Mouse (Mus musculus) testis, postnatal 14 days (tissue): ENCODE measurements around the gene Egfr.

Experiments used
- DNase-seq: peaks from one replicate; pipeline ENCODE4 v3.0.0; 2021; ENCODE audit warnings: low spot score

Egfr gene

GRCm38 (mm10) chr11:16900653-16901416, 148.8 kb downstream of the Egfr start:
- no peak for DNase-seq

- DNase-seq = no peak
These were observed 152.5 kb downstream of the Egfr start for GRCm38 (mm10) chr11:16904302-16905011.

GRCm38 (mm10) chr11:16905012-16905332, 153.0 kb downstream of the Egfr start:
- no peak for DNase-seq

GRCm38 (mm10) chr11:16906530-16906929, 154.5 kb downstream of the Egfr start:
- no peak for DNase-seq

- no peak for DNase-seq
These were observed 155.6 kb downstream of the Egfr start for GRCm38 (mm10) chr11:16907517-16908129.

GRCm38 (mm10) chr11:16914756-16915155, 162.8 kb downstream of the Egfr start:
- DNase-seq = no peak

GRCm38 (mm10) chr11:16915850-16916249, 163.8 kb downstream of the Egfr start:
- no peak for DNase-seq

- no peak for DNase-seq
These were observed 165.5 kb downstream of the Egfr start for GRCm38 (mm10) chr11:16917512-16917911.

- no peak for DNase-seq
These were observed 180.2 kb downstream of the Egfr start for GRCm38 (mm10) chr11:16932159-16932558.

GRCm38 (mm10) chr11:16935577-16936236, 183.7 kb downstream of the Egfr start:
- no peak for DNase-seq

- no peak for DNase-seq
These were observed 189.2 kb downstream of the Egfr start for GRCm38 (mm10) chr11:16941103-16941793.

GRCm38 (mm10) chr11:16941973-16942452, 190.0 kb downstream of the Egfr start:
- no peak for DNase-seq

GRCm38 (mm10) chr11:16943016-16943415, 191.0 kb downstream of the Egfr start:
- no peak for DNase-seq

- DNase-seq = no peak
These were observed 196.8 kb downstream of the Egfr start for GRCm38 (mm10) chr11:16948756-16949155.

GRCm38 (mm10) chr11:16950226-16950975, 198.4 kb downstream of the Egfr start:
- DNase-seq = no peak

GRCm38 (mm10) chr11:16950976-16951760, 199.2 kb downstream of the Egfr start, which contains the start of gene Fbxo48:
Fbxo48 (plus strand) TSS chr11:16951375.
- DNase-seq = peak; percentile 96

GRCm38 (mm10) chr11:16951761-16952010, 199.7 kb downstream of the Egfr start:
- DNase-seq = no peak

GRCm38 (mm10) chr11:16956115-16956862, 204.3 kb downstream of the Egfr start:
- no peak for DNase-seq

- DNase-seq = no peak
These were observed 205.0 kb downstream of the Egfr start for GRCm38 (mm10) chr11:16957030-16957429.

- no peak for DNase-seq
These were observed 206.5 kb downstream of the Egfr start for GRCm38 (mm10) chr11:16958520-16958919.
